Mouse (Mus musculus): ENCODE measurements around the gene Tpm3. TPM values are rescaled to one million over a fixed set of nuclear protein-coding genes. Genes with fewer than 3 reads are reported as not detected.

Gene Tpm3
- polyA plus RNA-seq, 1 experiment: 11.8 TPM

- no peaks in the 10 kb centered on the region for H3K27me3 ChIP-seq (ENCODE audit: control insufficient read depth)
- TF ChIP-seq TAL1 (IDR thresholded peaks at IDR 0.05; ENCODE audit: low read length) (no peak), GATA1 (IDR thresholded peaks at IDR 0.05; ENCODE audit: low read length) (no peak)
- no peaks in the 10 kb centered on the region for H3K9me3 ChIP-seq (ENCODE audit: control insufficient read depth, low read length)
Measured at GRCm38 (mm10) chr3:90139962-90140361, 67.5 kb downstream of the Tpm3 start.

GRCm38 (mm10) chr3:90145461-90145860 is 73.0 kb downstream of the Tpm3 start:
- H3K4me1 ChIP-seq (ENCODE audit: control insufficient read depth): no peaks in the 10 kb centered on the region
- H3K9me3 ChIP-seq (ENCODE audit: control insufficient read depth, low read length): no peaks in the 10 kb centered on the region
- TF ChIP-seq TAL1 (IDR thresholded peaks at IDR 0.05; ENCODE audit: low read length) (no peak), GATA1 (IDR thresholded peaks at IDR 0.05; ENCODE audit: low read length) (no peak)
- no peaks in the 10 kb centered on the region for H3K36me3 ChIP-seq (ENCODE audit: control insufficient read depth)
- H3K4me3 ChIP-seq (replicated peaks): no peak overlapping the region
- no peaks in the 10 kb centered on the region for H3K27me3 ChIP-seq (ENCODE audit: control insufficient read depth)

More at GRCm38 (mm10) chr3:90139962-90140361, 67.5 kb downstream of the Tpm3 start:
- Histone ChIP-seq H3K4me1 (ENCODE audit: control insufficient read depth) (no peaks in the 10 kb centered on the region), H3K36me3 (ENCODE audit: control insufficient read depth) (no peaks in the 10 kb centered on the region), H3K4me3 (replicated peaks) (no peak overlapping the region)

GRCm38 (mm10) chr3:90146651-90147050 is 74.2 kb downstream of the Tpm3 start:
- no peaks in the 10 kb centered on the region for H3K27me3 ChIP-seq (ENCODE audit: control insufficient read depth)
- H3K9me3 ChIP-seq (ENCODE audit: control insufficient read depth, low read length): no peaks in the 10 kb centered on the region
- TF ChIP-seq TAL1 (IDR thresholded peaks at IDR 0.05; ENCODE audit: low read length) (no peak), GATA1 (IDR thresholded peaks at IDR 0.05; ENCODE audit: low read length) (no peak)
- no peak overlapping the region for H3K4me3 ChIP-seq (replicated peaks)
- no peaks in the 10 kb centered on the region for H3K4me1 ChIP-seq (ENCODE audit: control insufficient read depth)
- no peaks in the 10 kb centered on the region for H3K36me3 ChIP-seq (ENCODE audit: control insufficient read depth)

Other genes starting within 250 kb of the Tpm3 start
- 0.01 TPM in 1 of 2 replicates, not detected in the other for gene She, start 241.3 kb upstream of the Tpm3 start, polyA plus RNA-seq (2012)
- 0.02 and 0.07 TPM in 2 replicates for gene Il6ra, start 159.5 kb upstream of the Tpm3 start, polyA plus RNA-seq (2012)
- gene Atp8b2, start 109.1 kb upstream of the Tpm3 start, polyA plus RNA-seq (2012): 0.01 and 0.03 TPM in 2 replicates
- 6.0 and 6.7 TPM in 2 replicates for gene Hax1, start 73.9 kb upstream of the Tpm3 start, polyA plus RNA-seq (2012)
- 0.43 and 0.89 TPM in 2 replicates for gene 4933434E20Rik, start 21.0 kb upstream of the Tpm3 start, polyA plus RNA-seq (2012)
- 11.0 and 11.4 TPM in 2 replicates for gene Ubap2l, start 20.0 kb upstream of the Tpm3 start, polyA plus RNA-seq (2012)
- not detected in 2 replicates for gene Nup210l, start 31.5 kb downstream of the Tpm3 start, polyA plus RNA-seq (2012)
- gene Rps27, start 141.0 kb downstream of the Tpm3 start, polyA plus RNA-seq (2012): 25.9 and 30.7 TPM in 2 replicates
- gene Rab13, start 141.0 kb downstream of the Tpm3 start, polyA plus RNA-seq (2012): 0.07 and 0.12 TPM in 2 replicates
- 3.9 and 4.3 TPM in 2 replicates for gene Jtb, start 158.9 kb downstream of the Tpm3 start, polyA plus RNA-seq (2012)
- not detected in 2 replicates for gene Creb3l4, start 170.9 kb downstream of the Tpm3 start, polyA plus RNA-seq (2012)
- 0.20 and 0.21 TPM in 2 replicates for gene Slc39a1, start 175.5 kb downstream of the Tpm3 start, polyA plus RNA-seq (2012)
- 2.9 and 3.3 TPM in 2 replicates for gene Crtc2, start 181.5 kb downstream of the Tpm3 start, polyA plus RNA-seq (2012)
- 1.1 and 1.3 TPM in 2 replicates for gene Dennd4b, start 192.5 kb downstream of the Tpm3 start, polyA plus RNA-seq (2012)
- 0.37 and 0.40 TPM in 2 replicates for gene Gatad2b, start 220.5 kb downstream of the Tpm3 start, polyA plus RNA-seq (2012)